ENCODE assay signal across 10 mouse cellular contexts in the genomic region with DNA sequence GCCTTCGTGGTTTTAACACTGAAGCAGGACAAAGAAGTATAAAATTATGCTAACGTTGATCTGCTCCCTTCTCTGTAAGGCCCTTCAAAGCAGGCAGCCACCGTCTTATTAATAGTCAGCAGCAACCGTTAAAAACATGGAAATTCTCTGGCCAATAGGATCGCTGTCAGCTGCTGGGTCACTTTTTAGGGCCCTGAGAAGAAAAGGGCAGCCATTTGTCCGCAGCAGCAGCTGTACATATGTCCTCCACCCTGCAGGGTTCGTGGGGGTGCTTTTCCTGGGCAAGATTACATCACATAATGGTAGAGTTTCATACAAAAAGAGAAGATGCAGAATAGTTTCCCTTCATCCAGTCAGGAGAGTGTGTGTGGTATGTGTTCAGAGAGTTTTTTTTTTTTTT. TPM values are rescaled to one million over a fixed set of nuclear protein-coding genes. Genes with fewer than 3 reads are reported as not detected.
DNase-seq lines count a peak whose midpoint lies in the region; ATAC-seq and TF ChIP-seq lines count a peak whose summit lies in the region.
"Had no signal": no experiment of that assay in that cellular context is flagged by ENCODE, and none has a peak within 500 bp of the region (broad histone marks: within the 10 kb centered on the region; RNA-seq: fewer than 3 reads in every experiment).

No protein-coding gene starts in this region.

- intact Hi-C loops in heart, adult 2 months (cut with DNase I): no loop called here

- no peak for ATAC-seq in limb, embryonic 13.5 days (ENCODE audit: low FRiP score, low read depth)
- ATAC-seq: liver, embryonic 12.5 days had no signal

- no peaks in the 10 kb centered on the region for H3K9me3 ChIP-seq in limb, embryonic 13.5 days
- H3K9me3 ChIP-seq: liver, embryonic 12.5 days had no signal

- no peak for TF ChIP-seq EP300 in heart, adult 2 months (IDR thresholded peaks at IDR 0.05; ENCODE audit: insufficient read depth, low read depth, low read length)

- H3K9ac ChIP-seq in heart, adult 2 months (ENCODE audit: low read depth, low read length): no peak overlapping the region
- peak overlapping the region; percentile 45 for H3K9ac ChIP-seq in limb, embryonic 13.5 days
- H3K9ac ChIP-seq: liver, embryonic 12.5 days had no signal

- H3K36me3 ChIP-seq in heart, adult 2 months (ENCODE audit: control insufficient read depth, insufficient read depth, low read length): peaks cover 8% of the 10 kb centered on the region
- H3K36me3 ChIP-seq in limb, embryonic 13.5 days: peaks cover 49% of the 10 kb centered on the region

- peak; percentile 57 for DNase-seq in heart, adult 11 months
- no peak for DNase-seq in heart, adult 2 months
- peak; percentile 25 for DNase-seq in retina, embryonic 14.5 days (ENCODE audit: low spot score)
- no peak for DNase-seq in retina, postnatal 1 day
- DNase-seq in thymus, adult 18-20 months: no peak
- DNase-seq in cerebellum, postnatal 4 days (ENCODE audit: low spot score in 2 of 2): no peak
- no peak for DNase-seq in thymus, postnatal 25 days
- DNase-seq: adrenal gland, adult 8-10 months had no signal

- H3K27me3 ChIP-seq in heart, adult 2 months (ENCODE audit: control insufficient read depth, insufficient read depth, low read length): no peaks in the 10 kb centered on the region
- no peaks in the 10 kb centered on the region for H3K27me3 ChIP-seq in limb, embryonic 13.5 days
- H3K27me3 ChIP-seq: liver, embryonic 12.5 days had no signal

- no peak overlapping the region for H3K4me3 ChIP-seq in heart, adult 2 months
- H3K4me3 ChIP-seq in limb, embryonic 13.5 days: peak overlapping the region; percentile 93

- no peak overlapping the region for H3K27ac ChIP-seq in heart, adult 2 months
- no peak overlapping the region for H3K27ac ChIP-seq in limb, embryonic 13.5 days
- H3K27ac ChIP-seq: liver, embryonic 12.5 days had no signal

- no peak for TF ChIP-seq POLR2A in heart, adult 2 months (IDR thresholded peaks at IDR 0.05; ENCODE audit: insufficient read depth, low read depth, low read length)

- TF ChIP-seq CTCF in heart, adult 2 months (IDR thresholded peaks at IDR 0.05): no peak

- H3K4me2 ChIP-seq in limb, embryonic 13.5 days (replicated peaks): peak overlapping the region; percentile 68

- no peaks in the 10 kb centered on the region for H3K79me2 ChIP-seq in heart, adult 2 months (replicated peaks; ENCODE audit: control insufficient read depth, insufficient read depth, low read length)

- WGBS in heart, adult 2 months: 44% methylated on average over 7 of the region's 7 CpGs
- WGBS in limb, embryonic 13.5 days: 52% methylated on average over 7 of the region's 7 CpGs

- H3K4me1 ChIP-seq in heart, adult 2 months (ENCODE audit: control insufficient read depth, insufficient read depth, low read length): no peaks in the 10 kb centered on the region
- H3K4me1 ChIP-seq in limb, embryonic 13.5 days: peaks cover 26% of the 10 kb centered on the region

RNA-seq across cellular contexts. Expression of a gene that starts 3.0 kb away (rescaled TPM):
- 10 to 100 TPM; 12.3 to 13.5 TPM for total RNA-seq in heart, adult 2 months (2021)
- 7.2 and 13.3 TPM in 2 replicates for polyA plus RNA-seq in heart, adult 2 months (2012; rRNA removed)
- 81.9 and 85.8 TPM in 2 replicates for polyA plus RNA-seq in limb, embryonic 13.5 days (2015; fragmentation: Nextera tagmentation; extraction: Ambion mirVana)

Comparison
In these comparisons a context has a peak if more than half of its experiments do, and no peak if none do; other contexts are left out.
1. DNase-seq: peak in heart, adult 11 months (single experiment) and retina, embryonic 14.5 days (single experiment); none in heart, adult 2 months (0 of 2), retina, postnatal 1 day (single experiment), thymus, adult 18-20 months (0 of 2), cerebellum, postnatal 4 days (0 of 2) and thymus, postnatal 25 days (single experiment).